Mouse (Mus musculus) left cerebral cortex, adult 9 months (tissue): Measurements from ENCODE around the gene Ube2r2.

ENCODE experiments used
- DNase-seq, 2 experiments: peaks; one replicate each; pipeline ENCODE4 v3.0.0; 2022; ENCODE audit warnings: low spot score in 2 of 2

Ube2r2 gene

DNA sequence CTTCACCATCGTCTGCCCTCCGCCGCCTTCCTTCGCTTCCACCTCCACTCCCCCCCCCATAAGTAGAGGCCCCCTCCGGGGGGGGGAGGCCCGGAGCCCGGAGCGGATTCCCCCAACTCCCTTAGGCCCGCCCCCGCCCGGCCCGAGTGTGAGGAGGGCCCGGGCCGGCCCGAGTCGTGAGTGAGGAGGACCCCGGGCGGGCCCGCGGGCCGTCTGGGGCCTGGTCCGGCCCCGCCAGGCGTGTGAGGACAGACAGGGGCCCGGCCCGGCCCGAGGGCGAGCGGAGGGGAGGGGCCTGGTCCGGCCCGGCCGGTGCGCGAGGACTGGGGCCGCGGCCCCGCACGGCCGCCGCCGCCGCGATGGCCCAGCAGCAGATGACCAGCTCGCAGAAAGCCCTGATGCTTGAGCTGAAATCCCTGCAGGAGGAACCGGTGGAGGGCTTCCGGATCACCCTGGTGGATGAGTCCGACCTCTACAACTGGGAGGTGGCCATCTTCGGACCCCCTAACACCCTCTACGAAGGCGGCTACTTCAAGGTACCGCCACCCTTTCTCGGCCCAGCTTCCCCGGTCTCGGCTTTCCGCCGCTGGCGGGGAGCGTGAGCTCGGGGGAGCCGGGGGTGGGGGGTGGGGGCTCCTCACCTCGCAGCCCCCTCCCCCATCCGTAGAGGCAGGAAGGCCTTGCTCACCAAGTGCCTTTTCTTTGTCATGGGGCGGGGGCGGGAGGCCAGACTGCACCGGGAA, at the start of gene Ube2r2:
TSS of gene Ube2r2 (plus strand) at position 33 of the 743 bp plus-strand sequence.
- DNase-seq, result peak in 1 of 2 experiments; percentile 24

DNA sequence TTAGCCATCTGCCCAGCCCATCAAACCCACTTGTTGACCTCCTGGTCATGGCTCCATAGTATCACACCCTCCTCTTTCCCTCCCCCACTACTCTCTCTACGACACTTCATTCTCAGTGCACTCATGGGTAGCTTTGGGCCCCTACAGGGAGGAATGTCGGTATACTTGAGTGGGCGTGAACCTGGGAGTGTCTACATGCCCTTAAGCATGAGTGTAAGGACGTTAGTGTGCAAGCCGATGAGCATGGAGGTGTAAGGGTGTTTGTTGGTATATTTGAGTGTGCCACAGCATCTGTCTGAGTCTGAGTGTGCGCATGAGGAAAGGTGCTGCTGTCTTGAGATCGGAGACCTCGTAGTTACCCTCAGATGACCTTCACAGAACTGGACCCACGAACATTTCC, 48.6 kb upstream of the Ube2r2 start:
- no peak for DNase-seq

DNA sequence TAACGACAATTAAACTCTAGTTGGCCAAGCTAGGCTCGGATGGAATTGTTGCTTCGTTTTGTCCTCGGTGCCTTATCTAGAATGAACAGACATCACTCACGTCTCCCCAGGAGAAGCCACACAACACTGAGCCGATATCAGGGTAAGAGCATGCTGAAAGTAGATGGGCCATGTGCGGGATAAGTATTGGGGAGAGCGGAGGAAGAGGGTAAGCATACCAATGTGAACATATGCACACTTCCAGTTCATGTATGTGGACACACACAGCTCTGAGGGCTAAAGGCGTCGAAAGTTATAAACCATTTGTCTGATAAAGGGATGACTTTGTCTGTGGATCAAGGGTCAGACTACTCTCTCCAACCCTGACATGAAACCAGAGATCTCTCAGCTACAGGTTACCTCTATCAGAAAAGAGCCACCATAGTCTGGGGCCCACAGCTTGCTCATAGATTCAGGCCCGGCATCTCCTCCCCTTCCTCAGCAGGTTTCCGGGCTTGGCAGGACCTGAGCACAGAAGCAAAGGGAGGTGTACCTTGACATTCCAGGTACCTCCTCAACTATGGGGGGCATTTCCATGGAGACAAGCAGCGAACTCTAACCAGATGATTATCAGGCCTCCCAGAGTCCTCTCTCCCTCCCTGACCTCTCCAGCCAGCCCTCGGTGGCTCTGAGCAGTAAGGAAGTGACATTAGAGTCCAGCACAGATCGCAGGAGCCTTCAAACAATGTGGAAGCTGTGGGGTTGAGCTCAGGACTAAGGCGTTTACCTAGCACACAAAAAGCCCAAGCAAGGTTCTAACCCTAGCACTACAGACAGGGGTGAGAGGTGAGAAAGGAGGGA, 47.9 kb upstream of the Ube2r2 start:
- no peak for DNase-seq

DNA sequence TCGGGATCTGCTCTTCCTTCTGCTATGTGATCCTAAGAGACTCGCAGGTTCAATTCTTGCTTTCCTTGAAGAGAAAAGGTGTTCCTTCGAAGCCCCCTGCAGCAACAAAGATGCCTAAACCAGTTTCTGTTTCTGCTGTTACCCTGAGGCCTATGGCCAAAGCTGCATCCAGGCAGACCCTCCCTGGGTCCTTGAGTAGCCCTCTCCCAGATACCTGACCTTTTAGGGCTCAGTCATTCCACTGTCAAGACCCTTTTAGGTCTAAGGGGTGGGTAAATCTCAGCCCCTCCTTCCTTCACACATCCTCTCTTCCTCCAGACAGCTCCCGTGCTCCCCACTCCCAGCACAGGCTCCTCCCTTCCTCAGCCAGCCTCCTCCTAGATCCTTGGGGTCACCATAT, 46.4 kb upstream of the Ube2r2 start:
- no peak for DNase-seq

DNA sequence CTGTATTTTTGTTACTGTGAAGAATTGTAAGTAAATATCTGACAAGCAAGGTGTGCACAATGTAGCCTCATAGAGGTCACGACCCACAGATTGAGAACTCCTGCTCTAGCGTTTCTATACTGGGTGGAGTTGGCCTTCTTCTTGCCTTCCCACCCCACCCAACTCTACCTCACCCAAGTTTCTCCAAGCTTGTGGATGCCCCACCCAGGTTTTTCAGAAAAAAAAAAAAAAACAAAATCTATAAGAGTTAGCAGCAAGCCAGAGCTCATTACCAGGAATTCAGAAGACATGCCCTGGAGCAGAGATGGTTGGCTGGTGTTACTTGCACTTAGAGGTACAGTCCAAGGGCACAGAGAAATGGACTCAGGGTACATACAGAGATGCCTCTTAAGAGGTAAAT, 45.8 kb upstream of the Ube2r2 start:
- no peak for DNase-seq

DNA sequence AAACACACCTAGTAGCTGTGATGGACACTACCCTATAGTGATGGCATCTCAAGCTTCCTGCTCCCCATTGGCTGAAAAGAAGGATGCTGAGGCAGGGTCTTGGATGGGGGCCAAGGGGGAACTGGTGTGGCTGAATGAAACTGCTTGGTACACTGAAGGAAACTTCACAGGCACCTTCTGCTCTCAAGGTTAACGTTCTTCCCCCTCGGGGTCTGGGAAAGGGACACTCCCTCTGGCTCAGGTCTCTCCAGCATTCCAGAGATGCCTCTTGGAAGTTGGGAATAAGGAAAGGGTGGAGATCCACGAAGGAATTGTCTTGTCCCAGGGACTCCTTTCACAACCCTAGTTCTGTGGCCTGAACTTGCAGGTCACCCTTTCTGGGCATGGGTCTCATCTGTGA, 44.2 kb upstream of the Ube2r2 start:
- DNase-seq, result no peak

DNA sequence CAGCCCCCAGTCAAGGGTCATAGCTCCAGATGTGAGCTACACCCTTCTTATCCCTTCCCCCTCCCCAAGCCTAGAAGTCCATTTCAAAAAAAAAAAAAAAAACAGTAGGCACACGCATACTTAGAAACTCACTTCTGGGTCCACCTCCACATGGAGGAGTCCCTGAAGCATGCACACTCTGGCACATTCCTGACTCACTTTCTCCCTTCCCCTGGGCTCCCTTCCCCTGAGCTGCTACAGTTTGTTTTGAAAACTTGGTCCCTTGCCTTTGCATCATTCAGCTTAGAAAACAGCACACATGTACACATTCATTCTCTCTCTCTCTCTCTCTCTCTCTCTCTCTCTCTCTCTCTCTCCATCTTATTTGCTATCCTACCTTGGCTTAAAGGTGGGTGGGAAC, 42.6 kb upstream of the Ube2r2 start:
- DNase-seq, result no peak

DNA sequence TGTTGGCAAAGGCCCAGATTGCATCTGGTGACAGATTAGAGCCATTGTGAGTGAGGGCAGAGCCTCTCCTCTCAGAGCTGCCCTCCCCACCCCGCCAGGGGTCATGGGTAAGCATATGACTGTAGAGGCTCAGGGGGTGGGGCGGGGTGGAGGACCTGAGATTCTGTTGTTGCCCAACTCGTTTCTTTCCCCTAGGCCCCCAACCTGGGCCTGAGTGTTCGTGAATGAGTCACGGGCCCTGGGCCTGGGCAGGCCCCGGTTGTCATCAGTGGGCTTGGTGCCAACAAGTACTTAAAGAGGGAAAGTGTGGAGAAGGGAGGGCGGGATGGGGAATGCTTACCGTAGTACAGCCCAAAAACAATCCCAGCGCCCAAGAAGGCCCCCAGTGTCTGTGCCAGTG, 41.2 kb upstream of the Ube2r2 start:
- DNase-seq, result no peak

DNA sequence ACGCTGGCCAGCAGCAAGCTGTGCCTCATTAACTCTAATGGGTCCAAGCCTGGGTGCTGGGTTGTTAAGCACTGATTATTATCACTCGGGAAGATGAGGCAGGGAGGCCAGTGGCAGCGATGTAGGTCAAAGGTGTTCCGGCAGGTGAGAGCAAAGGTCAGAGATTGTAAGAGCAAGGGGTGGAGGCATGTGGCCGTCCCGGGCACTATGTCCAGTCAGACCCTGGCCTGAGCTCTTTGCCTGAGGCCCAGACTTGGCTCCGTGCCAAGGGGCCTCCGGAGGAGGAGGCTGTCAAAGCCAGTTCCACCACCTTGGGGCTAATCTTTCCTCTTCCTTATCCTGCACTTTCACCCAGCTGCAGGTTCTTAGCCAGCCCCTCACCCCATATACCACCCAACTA, 39.4 kb upstream of the Ube2r2 start:
- DNase-seq, result no peak

DNA sequence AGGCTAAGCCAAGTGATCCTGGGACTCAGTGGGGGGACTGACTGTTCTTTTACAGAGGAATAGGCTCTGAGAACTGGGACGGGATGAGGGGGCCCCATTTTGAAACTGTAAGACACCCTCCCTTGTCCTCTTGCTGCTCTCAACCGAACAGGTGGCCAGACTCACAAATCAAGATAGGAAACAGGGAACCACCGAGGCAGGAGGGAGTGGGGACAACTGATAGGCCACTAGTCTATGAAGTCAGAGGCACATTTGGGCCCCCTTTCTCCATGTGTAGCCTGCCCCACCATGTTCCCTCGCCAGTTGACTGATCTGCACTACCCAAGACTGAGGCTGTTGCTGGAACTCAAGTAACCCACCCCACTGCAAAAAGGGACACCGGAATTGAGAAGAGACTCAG, 38.7 kb upstream of the Ube2r2 start:
- no peak for DNase-seq

DNA sequence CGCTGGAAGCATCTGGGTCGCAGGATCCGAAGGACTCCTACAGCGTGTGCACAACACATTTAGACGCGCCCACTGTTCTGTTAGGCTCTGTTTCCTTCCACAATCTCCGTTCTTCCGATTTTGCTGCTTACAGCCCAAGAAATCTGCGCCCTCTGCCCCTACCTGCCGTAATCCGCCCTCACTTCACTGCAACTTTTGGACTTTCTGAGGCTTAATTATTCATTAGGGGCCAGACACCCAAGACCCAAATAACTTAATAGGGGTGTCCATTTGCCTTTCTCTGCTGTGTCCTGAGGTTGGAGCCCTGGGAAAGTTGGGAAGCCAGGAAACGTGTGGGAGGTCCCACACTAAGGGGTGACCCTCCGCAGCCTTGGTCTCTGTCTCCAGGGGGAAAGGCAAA, 38.2 kb upstream of the Ube2r2 start:
- no peak for DNase-seq

DNA sequence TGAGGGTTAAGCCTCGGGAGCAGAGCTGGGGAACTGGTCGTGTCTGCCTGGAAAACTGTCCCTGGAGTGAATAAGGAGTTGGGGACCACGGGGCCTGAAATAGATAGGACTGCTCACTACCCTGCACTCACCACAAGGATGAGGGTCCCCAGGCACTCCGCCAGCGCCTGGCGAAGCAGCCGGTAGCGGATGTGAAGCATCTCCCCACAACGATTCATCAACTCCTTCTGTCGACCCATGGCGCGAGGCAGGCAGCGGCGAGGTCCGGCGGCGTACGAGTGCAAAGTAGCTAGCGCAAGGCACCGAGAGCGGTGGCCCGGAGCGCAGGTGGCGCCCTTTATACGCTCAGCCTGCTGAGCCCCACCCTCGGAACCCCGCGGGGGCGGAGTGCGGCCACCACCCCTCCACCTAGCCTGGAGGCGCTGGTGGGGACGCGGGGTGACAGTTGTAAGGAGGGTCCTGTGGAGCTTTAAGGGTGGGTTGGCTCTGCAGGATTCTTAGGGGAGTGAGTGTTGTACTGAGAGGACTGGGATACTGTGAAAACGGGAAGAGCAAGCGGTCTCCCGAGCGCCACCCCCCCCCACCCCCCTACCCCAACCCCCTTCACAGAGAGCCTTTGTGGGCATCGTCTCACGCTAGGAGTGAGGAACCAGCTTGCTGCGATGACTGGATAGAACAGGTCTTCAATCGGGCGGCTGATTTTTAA, 37.5 kb upstream of the Ube2r2 start, which contains the start of gene Aqp3:
TSS of gene Aqp3 (minus strand) at position 313 of the 706 bp plus-strand sequence.
- DNase-seq, result no peak

DNA sequence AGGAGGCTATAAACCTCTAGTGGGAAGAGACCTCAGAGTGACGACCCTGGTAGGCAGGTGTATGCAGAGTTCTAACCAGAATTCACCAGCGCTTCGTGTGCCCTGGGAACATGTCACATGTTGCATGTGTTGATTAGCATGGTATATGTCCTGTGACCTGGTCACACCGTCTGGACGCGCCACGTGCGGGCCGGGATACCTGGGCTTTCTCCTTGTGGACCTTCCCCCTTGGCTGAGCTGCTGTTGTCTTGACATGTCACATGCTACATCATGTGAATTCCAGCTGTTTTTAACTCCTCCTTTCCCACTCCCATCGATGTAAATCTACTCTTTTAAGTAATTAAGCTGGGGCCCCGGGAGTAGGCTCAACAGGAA, 37.0 kb upstream of the Ube2r2 start:
- DNase-seq, result no peak

DNA sequence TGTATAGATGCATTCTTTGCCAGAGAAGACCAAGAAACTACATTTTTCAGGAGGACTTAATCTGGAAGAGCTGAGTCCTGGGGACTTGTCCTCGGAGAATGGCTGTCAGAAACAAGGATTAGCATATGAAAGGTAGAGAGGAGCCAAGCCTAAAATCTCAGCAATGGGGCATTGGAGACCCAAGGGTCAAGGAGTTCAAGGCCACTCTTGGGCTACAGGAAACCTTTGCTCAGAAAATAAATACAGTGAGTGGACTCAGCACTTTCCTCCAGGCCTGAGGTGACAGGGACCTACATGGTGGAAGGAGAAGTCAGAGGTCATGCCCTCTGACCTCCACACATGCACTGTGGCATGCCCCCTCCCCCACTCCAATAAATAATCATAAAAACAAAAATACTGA, 34.6 kb upstream of the Ube2r2 start:
- no peak for DNase-seq

DNA sequence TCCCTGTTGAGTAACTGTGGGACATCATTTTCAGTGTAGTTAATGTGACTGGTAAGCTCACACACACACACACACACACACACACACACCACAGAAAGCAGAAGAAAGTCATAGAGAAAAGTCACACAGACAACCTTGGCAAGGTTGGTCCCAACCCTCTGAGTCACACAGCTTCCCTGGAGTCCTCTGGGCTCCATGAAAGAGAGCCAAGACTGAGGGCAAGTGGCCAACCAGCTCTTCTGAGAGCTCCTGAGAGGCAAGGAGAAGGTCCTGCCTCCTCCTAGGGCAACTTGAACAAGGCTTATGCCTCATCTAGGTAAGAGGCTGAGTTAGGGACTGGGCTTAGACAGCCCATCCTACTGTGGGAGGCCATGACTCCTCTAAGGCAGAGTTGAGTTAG, 32.6 kb upstream of the Ube2r2 start:
- DNase-seq, result no peak

DNA sequence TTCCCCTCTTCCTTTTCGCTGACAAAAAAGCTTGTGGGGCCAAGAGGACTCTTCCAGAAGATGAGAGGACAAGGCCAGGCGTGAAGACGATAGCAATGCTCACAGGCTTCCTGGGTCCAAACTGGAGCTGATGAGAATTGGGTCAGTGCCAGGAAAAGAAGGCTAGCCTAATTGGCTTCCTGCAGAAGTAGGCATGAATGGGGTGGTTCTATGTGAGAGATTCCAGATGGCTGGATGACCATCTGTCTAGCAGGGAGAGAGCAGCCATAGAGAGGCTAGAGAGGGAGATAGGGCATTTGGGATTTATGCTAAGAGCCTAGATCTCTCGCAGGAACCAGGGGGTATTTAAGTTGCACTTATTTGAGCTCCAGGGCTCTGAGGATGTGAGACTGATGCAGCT, 28.1 kb upstream of the Ube2r2 start:
- DNase-seq, result no peak

DNA sequence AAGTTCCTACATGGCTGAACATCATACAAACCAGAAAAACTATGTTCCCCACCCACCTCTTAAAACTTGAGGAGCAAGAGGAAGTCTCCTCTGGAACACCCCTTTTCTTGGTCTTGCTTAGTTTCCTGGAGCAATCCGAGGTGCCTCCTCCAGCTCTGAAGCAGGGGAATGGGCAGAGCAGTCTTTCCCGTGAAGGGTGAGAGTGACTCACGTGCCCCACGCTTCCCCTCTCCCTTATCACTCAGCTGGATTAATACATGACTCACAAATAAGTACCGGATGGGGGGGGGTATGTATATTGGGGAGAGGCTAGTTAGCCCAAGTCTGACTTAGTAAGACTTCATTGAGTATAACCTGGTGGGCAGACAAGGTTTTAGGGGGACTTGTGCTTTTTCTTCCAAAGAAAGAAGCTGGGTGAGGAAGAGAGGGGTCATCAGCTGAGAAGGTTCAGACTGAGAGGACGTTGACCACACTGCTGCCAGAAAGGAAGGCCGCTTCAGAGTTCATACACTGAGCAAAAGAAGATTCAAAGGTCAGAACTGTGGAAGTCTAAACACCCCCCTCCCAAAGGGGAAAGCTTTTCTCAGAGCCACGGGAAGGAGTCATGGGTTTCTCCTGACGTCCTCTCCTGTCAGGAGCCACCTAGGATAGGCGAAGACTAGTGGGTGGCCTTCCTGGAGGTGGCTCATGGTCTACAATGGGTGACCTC, 26.7 kb upstream of the Ube2r2 start:
- no peak for DNase-seq

DNA sequence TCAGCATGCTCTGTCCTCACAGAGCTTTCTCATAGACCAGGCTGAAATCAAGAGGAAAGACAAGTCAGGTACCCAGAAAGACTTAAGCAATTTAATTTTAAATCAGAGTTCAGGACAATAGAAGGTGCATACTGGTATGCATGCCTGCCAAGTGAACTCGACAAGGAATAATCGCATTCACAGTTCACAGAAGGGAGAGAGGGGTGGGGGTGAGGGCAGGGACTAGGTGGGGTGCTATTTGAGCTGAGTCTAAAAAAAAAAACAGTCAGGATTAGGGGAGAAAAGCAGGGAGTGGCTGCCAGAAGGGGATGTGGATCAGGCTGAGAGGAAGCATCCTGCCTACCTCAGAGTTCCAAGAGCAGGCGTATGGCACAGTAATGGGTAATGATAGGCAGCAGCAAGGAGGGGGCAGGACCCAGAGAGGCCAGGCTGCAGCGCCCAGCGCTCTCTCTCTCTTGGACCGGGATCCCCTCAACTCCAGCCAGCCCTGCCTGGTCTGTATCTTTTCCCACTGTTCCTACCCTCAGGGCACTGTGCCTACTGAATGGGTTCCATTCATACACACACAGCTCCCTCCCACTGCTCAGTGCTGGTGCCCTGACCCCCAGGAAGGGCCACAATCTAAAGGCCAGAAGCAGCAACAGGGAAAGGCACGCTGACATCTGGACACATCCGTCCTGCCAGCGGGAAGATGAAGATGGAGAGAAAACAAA, 21.0 kb upstream of the Ube2r2 start:
- DNase-seq, result no peak

DNA sequence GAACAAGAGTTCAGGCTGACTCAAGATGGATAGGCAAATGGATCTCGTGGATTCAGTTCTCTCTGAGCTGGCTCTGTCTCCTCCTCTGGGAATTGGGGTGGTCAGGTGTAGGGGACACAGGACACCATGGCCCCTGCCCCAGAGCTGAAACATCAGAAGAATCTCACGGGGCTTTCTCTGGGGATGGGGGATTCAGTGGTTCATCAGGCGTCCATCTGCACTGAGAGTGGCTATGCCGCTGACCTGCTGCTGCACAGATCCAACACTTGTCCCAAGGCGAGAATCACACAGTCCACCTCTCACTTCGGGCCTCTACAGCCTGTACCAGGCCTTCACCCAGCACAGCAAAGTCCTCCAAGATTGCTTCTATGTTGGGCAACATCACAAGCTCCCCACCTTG, 20.5 kb upstream of the Ube2r2 start:
- DNase-seq, result no peak

DNA sequence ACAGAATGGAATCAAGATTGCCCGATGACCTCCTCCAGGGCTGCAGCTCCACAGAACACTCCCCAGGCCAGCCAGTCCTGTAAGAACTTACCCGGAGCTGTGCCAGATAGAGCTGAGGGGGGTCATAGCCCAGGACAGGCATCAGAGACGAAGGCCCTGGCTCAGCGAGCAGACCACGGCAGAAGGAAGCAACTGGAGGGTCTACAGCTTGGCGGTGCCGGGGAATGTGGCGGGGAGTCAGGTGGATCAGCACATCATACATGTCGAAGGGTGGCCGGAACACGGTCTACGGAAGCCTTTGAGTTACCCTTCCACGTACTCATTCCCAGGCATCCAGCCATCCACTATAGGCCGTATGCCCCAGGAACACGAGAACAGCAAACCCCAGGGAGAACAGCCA, 19.8 kb upstream of the Ube2r2 start:
- DNase-seq, result no peak

DNA sequence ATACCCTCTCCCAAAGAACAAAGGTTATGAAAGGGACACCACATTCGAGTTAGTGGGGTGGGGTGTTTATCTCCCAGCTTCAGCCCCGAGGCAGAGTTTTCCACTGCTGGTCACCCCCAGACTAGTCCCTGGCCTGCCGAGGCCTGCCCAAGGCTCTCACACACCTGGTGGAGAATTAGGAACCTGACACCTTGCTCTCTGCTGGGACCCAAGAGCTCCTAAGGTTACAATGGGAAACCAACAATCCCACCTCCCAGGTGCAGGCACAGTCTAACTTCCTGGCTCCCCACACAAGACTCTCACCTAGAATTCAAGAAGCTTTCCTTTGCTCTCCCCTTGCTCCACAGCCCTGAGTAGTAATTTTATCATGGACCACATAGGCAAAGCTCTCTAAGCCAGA, 18.7 kb upstream of the Ube2r2 start:
- no peak for DNase-seq
